Mouse (Mus musculus) cerebellum, adult (tissue): Measurements from ENCODE around the gene Crybg3.

Experiments used
- ATAC-seq: cut with Nextera tagmentation; 2 replicates; pipeline ENCODE4 v1.9.2; 2017; ENCODE audit warnings: mild to moderate bottlenecking, moderate library complexity, mixed read lengths; ENCODE audit not compliant: insufficient number of reproducible peaks, low FRiP score, low TSS enrichment

Crybg3 gene

DNA sequence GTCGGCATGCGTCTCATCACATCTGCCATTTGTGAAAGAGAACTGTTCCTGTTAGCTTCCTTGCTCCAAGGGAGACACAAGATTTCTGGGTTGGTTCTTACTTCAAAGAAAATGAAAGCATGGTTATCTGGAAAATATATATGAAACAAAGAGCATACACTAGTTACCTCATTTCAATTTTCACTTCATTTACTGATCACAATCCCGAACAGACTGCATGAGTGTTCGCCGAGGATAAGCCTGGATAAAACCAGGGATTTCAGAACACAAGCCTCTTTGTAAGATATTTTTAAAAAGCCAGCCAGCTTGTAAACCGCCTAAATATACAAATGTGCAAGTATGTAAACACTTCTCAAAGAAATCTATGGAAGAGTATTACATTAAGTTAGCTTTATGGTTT, 136.8 kb downstream of the Crybg3 start:
- ATAC-seq: no peak

GRCm38 (mm10) chr16:59463567-59463966, 137.2 kb downstream of the Crybg3 start:
- ATAC-seq: no peak

DNA sequence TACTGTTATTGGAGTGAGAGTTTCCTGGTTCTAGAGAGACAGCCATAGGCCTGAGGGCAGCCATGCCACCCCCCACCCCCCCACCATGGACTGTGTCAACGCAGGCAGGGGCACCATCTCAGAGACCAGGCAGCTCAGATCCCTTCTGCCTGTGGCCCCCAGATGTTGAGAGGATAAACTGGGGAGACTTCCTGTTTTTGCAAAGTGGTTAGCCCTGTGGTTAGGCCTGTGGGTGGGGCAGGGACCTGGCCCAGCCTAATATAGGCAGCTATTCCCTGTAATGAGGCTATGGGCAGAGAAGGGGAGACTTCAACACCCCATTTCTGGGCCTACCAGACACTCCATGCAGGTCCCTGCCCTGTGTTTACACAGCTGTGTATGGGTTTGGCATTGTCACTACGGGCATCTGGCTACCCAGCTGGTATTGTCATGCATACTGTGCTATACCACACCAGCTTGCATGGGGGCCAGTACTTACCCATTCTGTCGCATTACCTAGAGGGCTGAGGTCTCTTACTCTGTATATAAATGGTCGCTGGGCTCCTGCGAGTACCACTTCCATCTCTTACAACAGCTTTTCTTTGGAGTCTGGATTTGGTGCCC, 141.4 kb downstream of the Crybg3 start:
- 0 out of 2 replicates have a peak, but pooled peaks have one; percentile 10 for ATAC-seq

- no peak for ATAC-seq
These were observed 149.0 kb downstream of the Crybg3 start for GRCm38 (mm10) chr16:59451813-59452212.

DNA sequence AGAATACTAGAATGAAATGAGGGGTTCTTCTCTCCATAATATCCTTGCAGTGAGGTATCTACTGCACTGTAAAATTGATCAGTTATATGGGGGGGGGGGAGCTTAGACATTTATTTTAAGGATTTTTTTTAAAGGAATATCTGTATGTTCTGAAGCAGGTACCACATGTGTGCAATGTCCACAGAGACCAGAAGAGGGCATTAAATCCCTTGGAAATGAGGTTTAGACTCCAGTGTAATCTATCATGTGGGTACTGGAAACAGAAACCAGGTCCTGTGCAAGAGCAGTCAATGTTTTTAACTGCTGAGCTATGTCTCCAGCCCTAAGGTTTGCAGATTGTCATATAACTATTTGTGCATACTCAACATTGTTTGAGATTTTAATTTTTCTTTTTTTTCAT, 151.7 kb downstream of the Crybg3 start:
- no peak for ATAC-seq

- ATAC-seq: no peak
These were observed 152.6 kb downstream of the Crybg3 start for GRCm38 (mm10) chr16:59448181-59448580.

DNA sequence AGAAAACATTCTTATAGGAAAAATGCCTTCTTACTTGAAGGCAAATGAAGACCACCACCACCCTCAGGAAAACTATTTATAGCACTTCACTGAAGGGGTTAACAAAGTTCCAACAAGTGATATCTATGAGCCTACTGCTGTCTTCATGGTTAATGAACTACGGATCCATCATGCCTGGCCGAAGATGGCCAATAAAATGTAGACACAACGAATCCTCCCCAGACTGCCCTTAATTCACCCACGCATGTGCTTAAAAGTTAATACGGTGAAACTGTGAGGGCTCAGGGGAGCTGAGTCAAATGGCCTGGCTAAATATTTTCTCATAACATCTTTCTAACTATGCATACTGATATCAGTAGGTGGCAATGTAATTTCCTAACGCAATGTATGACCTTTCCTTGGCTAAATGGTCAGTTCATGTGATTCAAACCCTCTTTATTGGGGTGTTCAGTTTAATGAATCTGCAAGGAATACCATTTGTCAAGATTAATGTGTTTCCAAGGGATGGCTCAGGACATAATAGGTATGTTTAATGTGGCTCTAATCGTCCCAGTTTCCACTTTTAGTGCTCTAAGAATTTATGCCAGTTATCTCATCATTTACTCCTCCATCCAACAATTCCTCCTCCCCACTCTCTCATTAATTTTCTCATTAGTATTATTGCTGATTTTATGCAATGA, 155.8 kb downstream of the Crybg3 start:
- no peak for ATAC-seq
